In genomic region chr4:57153838-57154237, GRCm38 (mm10) we compare ENCODE assay signal across 8 mouse cellular contexts. TPM values are rescaled to one million over a fixed set of nuclear protein-coding genes. Genes with fewer than 3 reads are reported as not detected.
DNase-seq lines count a peak whose midpoint lies in the region; ATAC-seq and TF ChIP-seq lines count a peak whose summit lies in the region.

No protein-coding gene starts in this region.

- peak overlapping the region; percentile 44 to 50; a peak in 3 of 4 replicates for H3K4me3 ChIP-seq in MEL (ENCODE audit: control insufficient read depth in 1 of 2, insufficient read depth in 1 of 2, low read depth in 2 of 2, low read length in 2 of 2)
- no peak overlapping the region for H3K4me3 ChIP-seq in hindbrain, embryonic 16.5 days (ENCODE audit: low read length)
- H3K4me3 ChIP-seq in liver, embryonic 14.5 days (ENCODE audit: insufficient read depth in 1 of 2, low read depth in 2 of 2, low read length in 2 of 2): peak overlapping the region; percentile 38 to 49
- H3K4me3 ChIP-seq in stomach, embryonic 16.5 days (replicated peaks; ENCODE audit: low read length): no peak overlapping the region

- H3K36me3 ChIP-seq in MEL (ENCODE audit: control insufficient read depth in 1 of 2, insufficient read depth in 2 of 2, low read length in 2 of 2): no peaks in the 10 kb centered on the region
- no peaks in the 10 kb centered on the region for H3K36me3 ChIP-seq in hindbrain, embryonic 16.5 days (ENCODE audit: control insufficient read depth, insufficient read depth, low read length)
- H3K36me3 ChIP-seq in liver, embryonic 14.5 days (replicated peaks; ENCODE audit: control insufficient read depth, insufficient read depth, low read depth): no peaks in the 10 kb centered on the region
- H3K36me3 ChIP-seq in stomach, embryonic 16.5 days (ENCODE audit: control insufficient read depth, insufficient read depth, low read length): no peaks in the 10 kb centered on the region

- 45% methylated on average over 8 of the region's 8 CpGs for WGBS in hindbrain, embryonic 16.5 days
- whole genome bisulfite sequencing in liver, embryonic 14.5 days (ENCODE audit: insufficient replicate concordance): 45% methylated on average over 8 of the region's 8 CpGs
- WGBS in stomach, embryonic 16.5 days: 35% methylated on average over 8 of the region's 8 CpGs

- no peak for TF ChIP-seq CTCF in MEL (IDR thresholded peaks at IDR 0.05 in 2 of 3, conservative IDR thresholded peaks at IDR 0.05 in 1 of 3; ENCODE audit: control insufficient read depth in 1 of 3, insufficient read depth in 1 of 3, low read depth in 2 of 3, low read length in 3 of 3, poor library complexity in 1 of 3, severe bottlenecking in 1 of 3)
- TF ChIP-seq CTCF in liver, embryonic 14.5 days (IDR thresholded peaks at IDR 0.05; ENCODE audit: low read depth): no peak

- no peak for TF ChIP-seq EP300 in MEL (IDR thresholded peaks at IDR 0.05; ENCODE audit: low read depth in 1 of 2, low read length in 2 of 2)
- TF ChIP-seq EP300 in liver, embryonic 14.5 days (IDR thresholded peaks at IDR 0.05; ENCODE audit: low read depth): no peak

- peak; percentile 41 for DNase-seq in adrenal gland, adult 2 months
- DNase-seq in adrenal gland, adult 18-20 months (ENCODE audit: low spot score in 2 of 2): no peak
- DNase-seq in MEL (ENCODE audit: low read depth, low spot score): no peak
- DNase-seq in liver, embryonic 14.5 days (ENCODE audit: low read depth in 3 of 3, low spot score in 3 of 3): no peak
- DNase-seq in thymus, postnatal 4 days: no peak
- DNase-seq in natural killer cell, adult 2 months (ENCODE audit: low spot score in 2 of 2): no peak

- peak overlapping the region; percentile 56 for H3K9ac ChIP-seq in MEL (ENCODE audit: control insufficient read depth, low read depth, low read length, poor library complexity, severe bottlenecking)
- H3K9ac ChIP-seq in hindbrain, embryonic 16.5 days (ENCODE audit: low read depth, low read length): no peak overlapping the region; the same call in 1 of the 2 replicates
- H3K9ac ChIP-seq in liver, embryonic 14.5 days (replicated peaks): peak overlapping the region; percentile 84
- H3K9ac ChIP-seq in stomach, embryonic 16.5 days (ENCODE audit: low read length): peak overlapping the region; percentile 54

- TF ChIP-seq POLR2A in MEL (IDR thresholded peaks at IDR 0.05; ENCODE audit: control insufficient read depth in 1 of 2, insufficient read depth in 1 of 2, low read depth in 1 of 2, low read length in 2 of 2, poor library complexity in 1 of 2): no peak

- peak overlapping the region; percentile 29; the same call in 1 of the 2 replicates for H3K4me2 ChIP-seq in hindbrain, embryonic 16.5 days (ENCODE audit: low read length)
- peak overlapping the region; percentile 87 for H3K4me2 ChIP-seq in liver, embryonic 14.5 days (ENCODE audit: low read depth)
- peak overlapping the region; percentile 40 for H3K4me2 ChIP-seq in stomach, embryonic 16.5 days (ENCODE audit: low read depth, low read length)

- no peaks in the 10 kb centered on the region for H3K79me2 ChIP-seq in MEL (ENCODE audit: control insufficient read depth, insufficient read depth, low read length, poor library complexity)

- H3K27ac ChIP-seq in MEL (ENCODE audit: control insufficient read depth, low read depth, low read length): peak overlapping the region; percentile 13
- no peak overlapping the region for H3K27ac ChIP-seq in hindbrain, embryonic 16.5 days (ENCODE audit: low read depth, low read length)
- peak overlapping the region; percentile 96 for H3K27ac ChIP-seq in liver, embryonic 14.5 days
- peak overlapping the region; percentile 98 for H3K27ac ChIP-seq in stomach, embryonic 16.5 days (ENCODE audit: low read length)

- 0 out of 2 replicates have a peak, but pooled peaks have one; percentile 34 for ATAC-seq in hindbrain, embryonic 16.5 days
- peak; percentile 66 for ATAC-seq in liver, embryonic 14.5 days (ENCODE audit: insufficient read depth)
- ATAC-seq in stomach, embryonic 16.5 days (ENCODE audit: insufficient read depth, low FRiP score): peak; percentile 73

- H3K9me3 ChIP-seq in MEL (replicated peaks; ENCODE audit: insufficient read depth, low read length): no peaks in the 10 kb centered on the region
- no peaks in the 10 kb centered on the region for H3K9me3 ChIP-seq in hindbrain, embryonic 16.5 days (ENCODE audit: control insufficient read depth, low read length)
- no peaks in the 10 kb centered on the region for H3K9me3 ChIP-seq in liver, embryonic 14.5 days (ENCODE audit: control insufficient read depth, low read length)
- H3K9me3 ChIP-seq in stomach, embryonic 16.5 days (replicated peaks; ENCODE audit: control insufficient read depth, low read length): no peaks in the 10 kb centered on the region

- H3K4me1 ChIP-seq in MEL (ENCODE audit: control insufficient read depth in 1 of 2, insufficient read depth in 2 of 2, low read length in 2 of 2): peaks cover 0 to 8% of the 10 kb centered on the region in 2 experiments; a peak in 1 of 4 replicates
- H3K4me1 ChIP-seq in hindbrain, embryonic 16.5 days (ENCODE audit: control insufficient read depth, insufficient read depth, low read depth, low read length): peaks cover 7% of the 10 kb centered on the region
- peaks cover 33 to 35% of the 10 kb centered on the region in 2 experiments for H3K4me1 ChIP-seq in liver, embryonic 14.5 days (replicated peaks; ENCODE audit: control insufficient read depth in 2 of 2, insufficient read depth in 2 of 2, low read length in 1 of 2)
- H3K4me1 ChIP-seq in stomach, embryonic 16.5 days (ENCODE audit: control insufficient read depth, insufficient read depth, low read length): peaks cover 24% of the 10 kb centered on the region

- no peak for TF ChIP-seq RAD21 in MEL (IDR thresholded peaks at IDR 0.05; ENCODE audit: low read depth, low read length)

- 0 out of 4 replicates have a peak, but pooled peaks cover 0 to 2% of the 10 kb centered on the region in 2 experiments for H3K27me3 ChIP-seq in MEL (ENCODE audit: control insufficient read depth in 1 of 2, insufficient read depth in 2 of 2, low read length in 2 of 2)
- H3K27me3 ChIP-seq in hindbrain, embryonic 16.5 days (replicated peaks; ENCODE audit: control insufficient read depth, insufficient read depth, low read length): no peaks in the 10 kb centered on the region
- H3K27me3 ChIP-seq in liver, embryonic 14.5 days (ENCODE audit: control insufficient read depth, insufficient read depth, low read length): no peaks in the 10 kb centered on the region
- no peaks in the 10 kb centered on the region for H3K27me3 ChIP-seq in stomach, embryonic 16.5 days (ENCODE audit: control insufficient read depth, insufficient read depth, low read length)

TF ChIP-seq in MEL, 35 proteins besides CTCF, POLR2A, EP300 and RAD21:
- TF ChIP-seq HCFC1 (IDR thresholded peaks at IDR 0.05; ENCODE audit: low read depth, low read length) (no peak), SMC3 (IDR thresholded peaks at IDR 0.05; ENCODE audit: low read depth, low read length) (no peak), KAT2A (conservative IDR thresholded peaks at IDR 0.05; ENCODE audit: low read depth, low read length) (no peak), USF2 (IDR thresholded peaks at IDR 0.05; ENCODE audit: borderline replicate concordance in 1 of 2, insufficient read depth in 1 of 2, low read depth in 1 of 2, low read length in 2 of 2) (no peak), POLR2AphosphoS5 (IDR thresholded peaks at IDR 0.05; ENCODE audit: borderline replicate concordance, low read depth, low read length) (no peak), MEF2A (IDR thresholded peaks at IDR 0.05; ENCODE audit: extremely low read depth, insufficient replicate concordance, low read depth, low read length, poor library complexity, severe bottlenecking) (no peak), MAX (IDR thresholded peaks at IDR 0.05; ENCODE audit: low read length) (no peak), JUND (IDR thresholded peaks at IDR 0.05; ENCODE audit: low read depth, low read length) (no peak), CHD1 (IDR thresholded peaks at IDR 0.05; ENCODE audit: low read depth, low read length) (no peak), UBTF (IDR thresholded peaks at IDR 0.05; ENCODE audit: borderline replicate concordance, insufficient read depth, low read depth, low read length) (no peak), SIN3A (IDR thresholded peaks at IDR 0.05; ENCODE audit: low read length) (no peak), ZNF384 (IDR thresholded peaks at IDR 0.05; ENCODE audit: low read depth, low read length) (no peak), TAL1 (IDR thresholded peaks at IDR 0.05; ENCODE audit: low read length) (no peak), MAFK (IDR thresholded peaks at IDR 0.05; ENCODE audit: borderline replicate concordance, low read depth, low read length) (no peak), BHLHE40 (IDR thresholded peaks at IDR 0.05; ENCODE audit: borderline replicate concordance, low read depth, low read length) (no peak), MYC (IDR thresholded peaks at IDR 0.05; ENCODE audit: low read depth, low read length) (no peak), MAZ (IDR thresholded peaks at IDR 0.05; ENCODE audit: low read depth, low read length) (no peak), RCOR1 (IDR thresholded peaks at IDR 0.05; ENCODE audit: low read depth, low read length) (no peak), CHD2 (IDR thresholded peaks at IDR 0.05; ENCODE audit: low read length) (no peak)

RNA-seq across cellular contexts. Expression of gene Epb41l4b, which starts 10.6 kb away (rescaled TPM):
- 1 to 10 TPM; 2.2 to 3.8 TPM for total RNA-seq in adrenal gland, adult 2 months (2021)
- polyA plus RNA-seq in adrenal gland, adult 2 months (2012; rRNA removed): 0.42 and 0.74 TPM in 2 replicates
- total RNA-seq in adrenal gland, adult 18-20 months (2021): 1 to 10 TPM; 2.1 to 2.4 TPM
- not detected in 2 replicates for total RNA-seq in MEL (2012; rRNA removed)
- polyA plus RNA-seq in MEL (2012; ENCODE audit: insufficient read depth in 1 of 2, insufficient read length in 2 of 2, low read depth in 1 of 2, low replicate concordance in 2 of 2, missing spikeins in 1 of 2): not detected
- polyA plus RNA-seq in hindbrain, embryonic 16.5 days (2015; fragmentation: Nextera tagmentation; extraction: Ambion mirVana): 2.8 and 3.4 TPM in 2 replicates
- 1.9 and 2.2 TPM in 2 replicates for polyA plus RNA-seq in liver, embryonic 14.5 days (2012; rRNA removed)
- polyA plus RNA-seq in liver, embryonic 14.5 days (2014; fragmentation: Nextera tagmentation; extraction: Ambion mirVana): 2.1 and 2.6 TPM in 2 replicates
- 7.5 and 11.6 TPM in 2 replicates for polyA plus RNA-seq in stomach, embryonic 16.5 days (2015; fragmentation: Nextera tagmentation; extraction: Ambion mirVana)

Comparison
In these comparisons a context has a peak if more than half of its experiments do, and no peak if none do; other contexts are left out.
1. H3K4me3 ChIP-seq: peak in MEL (2 of 2) and liver, embryonic 14.5 days (2 of 2); none in hindbrain, embryonic 16.5 days (single experiment) and stomach, embryonic 16.5 days (single experiment).
2. H3K4me2 ChIP-seq: peak in every context shown above with its lines; median percentile 87 in liver, embryonic 14.5 days; 40 in stomach, embryonic 16.5 days; 29 in hindbrain, embryonic 16.5 days.
3. Peak in every context shown above with its lines, with median percentiles within 50 percentile points of each other: ATAC-seq.